In genomic region chr7:109197161-109197650, GRCm38 (mm10) we compare ENCODE assay signal across 11 mouse cellular contexts. TPM values are rescaled to one million over a fixed set of nuclear protein-coding genes. Genes with fewer than 3 reads are reported as not detected.
A peak's percentile ranks its signal among the peaks of the same experiment; 100 is the strongest.
DNase-seq lines count a peak whose midpoint lies in the region; ATAC-seq lines count a peak whose summit lies in the region.
"Had no signal": no experiment of that assay in that cellular context is flagged by ENCODE, and none has a peak within 500 bp of the region (broad histone marks: within the 10 kb centered on the region; RNA-seq: fewer than 3 reads in every experiment).

No protein-coding gene starts in this region.

- peaks cover 13% of the 10 kb centered on the region for H3K4me1 ChIP-seq in kidney, embryonic 14.5 days (ENCODE audit: control insufficient read depth, insufficient read depth, low read length)
- peaks cover 27% of the 10 kb centered on the region for H3K4me1 ChIP-seq in hindbrain, embryonic 12.5 days
- peaks cover 33% of the 10 kb centered on the region for H3K4me1 ChIP-seq in limb, embryonic 12.5 days (replicated peaks)
- peaks cover 27% of the 10 kb centered on the region for H3K4me1 ChIP-seq in neural tube, embryonic 13.5 days (replicated peaks)

- no peak overlapping the region for H3K4me3 ChIP-seq in kidney, embryonic 14.5 days (ENCODE audit: low read length)
- H3K4me3 ChIP-seq in hindbrain, embryonic 12.5 days, result no peak overlapping the region
- H3K4me3 ChIP-seq in limb, embryonic 12.5 days (replicated peaks), result no peak overlapping the region
- no peak overlapping the region for H3K4me3 ChIP-seq in neural tube, embryonic 13.5 days

- ATAC-seq in kidney, embryonic 14.5 days (ENCODE audit: low FRiP score, low TSS enrichment), result peak; percentile 7; the same call in 1 of the 2 replicates
- 0 out of 2 replicates have a peak, but pooled peaks have one; percentile 9 for ATAC-seq in hindbrain, embryonic 12.5 days (ENCODE audit: low FRiP score)
- no peak for ATAC-seq in limb, embryonic 12.5 days (ENCODE audit: insufficient number of reproducible peaks, insufficient read depth, low FRiP score, low TSS enrichment, low read depth)
- ATAC-seq in neural tube, embryonic 13.5 days (ENCODE audit: low read depth), result 0 out of 2 replicates have a peak, but pooled peaks have one; percentile 29
- ATAC-seq: lung, postnatal 0 days had no signal

- no peaks in the 10 kb centered on the region for H3K9me3 ChIP-seq in kidney, embryonic 14.5 days (ENCODE audit: control insufficient read depth, low read length)
- no peaks in the 10 kb centered on the region for H3K9me3 ChIP-seq in hindbrain, embryonic 12.5 days (replicated peaks)
- H3K9me3 ChIP-seq in limb, embryonic 12.5 days, result no peaks in the 10 kb centered on the region
- no peaks in the 10 kb centered on the region for H3K9me3 ChIP-seq in neural tube, embryonic 13.5 days

- no peak overlapping the region for H3K9ac ChIP-seq in kidney, embryonic 14.5 days (ENCODE audit: low read depth, low read length)
- no peak overlapping the region for H3K9ac ChIP-seq in hindbrain, embryonic 12.5 days
- H3K9ac ChIP-seq in limb, embryonic 12.5 days (replicated peaks), result no peak overlapping the region
- H3K9ac ChIP-seq in neural tube, embryonic 13.5 days, result no peak overlapping the region

- WGBS in kidney, embryonic 14.5 days, result 36% methylated on average over 3 of the region's 3 CpGs
- WGBS in hindbrain, embryonic 12.5 days, result 55% methylated on average over 3 of the region's 3 CpGs
- 30% methylated on average over 3 of the region's 3 CpGs for WGBS in limb, embryonic 12.5 days
- 57% methylated on average over 3 of the region's 3 CpGs for WGBS in neural tube, embryonic 13.5 days

- H3K27me3 ChIP-seq in kidney, embryonic 14.5 days (ENCODE audit: control insufficient read depth, insufficient read depth, low read length), result no peaks in the 10 kb centered on the region
- H3K27me3 ChIP-seq in hindbrain, embryonic 12.5 days, result no peaks in the 10 kb centered on the region
- no peaks in the 10 kb centered on the region for H3K27me3 ChIP-seq in limb, embryonic 12.5 days
- H3K27me3 ChIP-seq in neural tube, embryonic 13.5 days, result peaks cover 66% of the 10 kb centered on the region

- no peak overlapping the region for H3K4me2 ChIP-seq in kidney, embryonic 14.5 days (replicated peaks; ENCODE audit: low read depth, low read length)
- no peak overlapping the region for H3K4me2 ChIP-seq in hindbrain, embryonic 12.5 days (replicated peaks)
- peak overlapping the region; percentile 35 for H3K4me2 ChIP-seq in limb, embryonic 12.5 days
- H3K4me2 ChIP-seq in neural tube, embryonic 13.5 days, result no peak overlapping the region
- H3K4me2 ChIP-seq: heart, embryonic 11.5 days; liver, embryonic 11.5 days had no signal

- peak overlapping the region; percentile 66; the same call in 1 of the 2 replicates for H3K27ac ChIP-seq in kidney, embryonic 14.5 days (ENCODE audit: low read depth, low read length)
- peak overlapping the region; percentile 83 for H3K27ac ChIP-seq in hindbrain, embryonic 12.5 days
- peak overlapping the region; percentile 80 for H3K27ac ChIP-seq in limb, embryonic 12.5 days
- peak overlapping the region; percentile 68 for H3K27ac ChIP-seq in neural tube, embryonic 13.5 days (replicated peaks)

- no peak for DNase-seq in kidney, postnatal 36 days
- DNase-seq in c-Kit-positive CD71-positive TER-119-positive erythroid progenitor cells, embryonic 14.5 days (ENCODE audit: low spot score), result no peak
- DNase-seq in cerebellum, postnatal 36 days, result no peak
- DNase-seq: cerebellum, postnatal 14 days had no signal

- H3K36me3 ChIP-seq in kidney, embryonic 14.5 days (ENCODE audit: control insufficient read depth, insufficient read depth, low read length), result no peaks in the 10 kb centered on the region
- H3K36me3 ChIP-seq in hindbrain, embryonic 12.5 days, result no peaks in the 10 kb centered on the region
- no peaks in the 10 kb centered on the region for H3K36me3 ChIP-seq in limb, embryonic 12.5 days
- H3K36me3 ChIP-seq in neural tube, embryonic 13.5 days, result no peaks in the 10 kb centered on the region

RNA-seq across cellular contexts. Expression of gene Lmo1, which starts 22.2 kb away (rescaled TPM):
- polyA plus RNA-seq in kidney, embryonic 14.5 days (2014; fragmentation: Nextera tagmentation; extraction: Ambion mirVana), result 7.2 and 7.9 TPM in 2 replicates
- polyA plus RNA-seq in hindbrain, embryonic 12.5 days (2016; fragmentation: Nextera tagmentation; extraction: Ambion mirVana), result 46.3 and 50.9 TPM in 2 replicates
- polyA plus RNA-seq in limb, embryonic 12.5 days (2016; fragmentation: Nextera tagmentation; extraction: Ambion mirVana), result 13.6 and 15.1 TPM in 2 replicates
- polyA plus RNA-seq in neural tube, embryonic 13.5 days (2015; fragmentation: Nextera tagmentation; extraction: Ambion mirVana), result 23.2 and 27.2 TPM in 2 replicates
